24 mouse cellular contexts compared by ENCODE assay signal in genomic region chr3:133776013-133776412, GRCm38 (mm10).
A peak's percentile ranks its signal among the peaks of the same experiment; 100 is the strongest.
DNase-seq lines count a peak whose midpoint lies in the region; ATAC-seq and TF ChIP-seq lines count a peak whose summit lies in the region.
"Had no signal": no experiment of that assay in that cellular context is flagged by ENCODE, and none has a peak within 500 bp of the region (broad histone marks: within the 10 kb centered on the region; RNA-seq: fewer than 3 reads in every experiment).

No protein-coding gene starts in this region.

- H3K4me1 ChIP-seq in embryonic facial prominence, embryonic 14.5 days (ENCODE audit: control insufficient read depth, insufficient read depth, low read length) = no peaks in the 10 kb centered on the region
- no peaks in the 10 kb centered on the region for H3K4me1 ChIP-seq in embryonic facial prominence, embryonic 10.5 days
- H3K4me1 ChIP-seq in lung, embryonic 14.5 days (ENCODE audit: insufficient read depth) = no peaks in the 10 kb centered on the region
- H3K4me1 ChIP-seq in midbrain, postnatal 0 days (ENCODE audit: insufficient read depth, low read length) = no peaks in the 10 kb centered on the region
- no peaks in the 10 kb centered on the region for H3K4me1 ChIP-seq in midbrain, embryonic 10.5 days
- H3K4me1 ChIP-seq: embryonic facial prominence, embryonic 12.5 days; forebrain, embryonic 12.5 days; heart, embryonic 10.5 days; hindbrain, embryonic 15.5 days had no signal

- H3K27me3 ChIP-seq in embryonic facial prominence, embryonic 14.5 days (replicated peaks; ENCODE audit: control insufficient read depth, insufficient read depth, low read length) = no peaks in the 10 kb centered on the region
- H3K27me3 ChIP-seq in embryonic facial prominence, embryonic 10.5 days (replicated peaks; ENCODE audit: low read depth, poor library complexity, severe bottlenecking) = no peaks in the 10 kb centered on the region
- H3K27me3 ChIP-seq in lung, embryonic 14.5 days (ENCODE audit: insufficient read depth, low read length) = no peaks in the 10 kb centered on the region
- H3K27me3 ChIP-seq in midbrain, postnatal 0 days (ENCODE audit: insufficient read depth, low read length) = no peaks in the 10 kb centered on the region
- H3K27me3 ChIP-seq in midbrain, embryonic 10.5 days (ENCODE audit: low read depth, poor library complexity, severe bottlenecking) = no peaks in the 10 kb centered on the region
- H3K27me3 ChIP-seq: embryonic facial prominence, embryonic 12.5 days; forebrain, embryonic 12.5 days; hindbrain, embryonic 15.5 days; Patski had no signal

- H3K27ac ChIP-seq in embryonic facial prominence, embryonic 14.5 days (replicated peaks; ENCODE audit: low read depth, low read length) = no peak overlapping the region
- no peak overlapping the region for H3K27ac ChIP-seq in embryonic facial prominence, embryonic 10.5 days (replicated peaks)
- peak overlapping the region; percentile 69; the same call in 1 of the 2 replicates for H3K27ac ChIP-seq in lung, embryonic 14.5 days (ENCODE audit: low read depth)
- H3K27ac ChIP-seq in midbrain, postnatal 0 days (ENCODE audit: low read depth, low read length) = no peak overlapping the region
- no peak overlapping the region for H3K27ac ChIP-seq in midbrain, embryonic 10.5 days (replicated peaks)
- H3K27ac ChIP-seq: embryonic facial prominence, embryonic 12.5 days; forebrain, embryonic 12.5 days; heart, embryonic 10.5 days; hindbrain, embryonic 15.5 days had no signal

- H3K9ac ChIP-seq in embryonic facial prominence, embryonic 14.5 days (ENCODE audit: low read depth, low read length) = no peak overlapping the region
- no peak overlapping the region for H3K9ac ChIP-seq in lung, embryonic 14.5 days
- no peak overlapping the region for H3K9ac ChIP-seq in midbrain, postnatal 0 days (replicated peaks; ENCODE audit: low read length, poor library complexity, severe bottlenecking)
- H3K9ac ChIP-seq: embryonic facial prominence, embryonic 12.5 days; forebrain, embryonic 12.5 days; hindbrain, embryonic 15.5 days had no signal

- WGBS in embryonic facial prominence, embryonic 14.5 days = 19% methylated on average over 4 of the region's 4 CpGs
- 38% methylated on average over 4 of the region's 4 CpGs for WGBS in embryonic facial prominence, embryonic 10.5 days
- WGBS in lung, embryonic 14.5 days = 6% methylated on average over 3 of the region's 4 CpGs
- 32% methylated on average over 4 of the region's 4 CpGs for WGBS in midbrain, postnatal 0 days
- WGBS in midbrain, embryonic 10.5 days = 44% methylated on average over 3 of the region's 4 CpGs

- no peaks in the 10 kb centered on the region for H3K9me3 ChIP-seq in embryonic facial prominence, embryonic 14.5 days (ENCODE audit: control insufficient read depth, low read length)
- no peaks in the 10 kb centered on the region for H3K9me3 ChIP-seq in embryonic facial prominence, embryonic 10.5 days
- H3K9me3 ChIP-seq in lung, embryonic 14.5 days (ENCODE audit: low read depth, low read length) = no peaks in the 10 kb centered on the region
- no peaks in the 10 kb centered on the region for H3K9me3 ChIP-seq in midbrain, postnatal 0 days (ENCODE audit: low read length)
- no peaks in the 10 kb centered on the region for H3K9me3 ChIP-seq in midbrain, embryonic 10.5 days (replicated peaks)
- H3K9me3 ChIP-seq: embryonic facial prominence, embryonic 12.5 days; forebrain, embryonic 12.5 days; heart, embryonic 10.5 days; hindbrain, embryonic 15.5 days had no signal

- H3K4me2 ChIP-seq in embryonic facial prominence, embryonic 14.5 days (ENCODE audit: low read depth, low read length) = no peak overlapping the region
- no peak overlapping the region for H3K4me2 ChIP-seq in lung, embryonic 14.5 days
- no peak overlapping the region for H3K4me2 ChIP-seq in midbrain, postnatal 0 days (ENCODE audit: low read depth, low read length, poor library complexity, severe bottlenecking)
- H3K4me2 ChIP-seq: embryonic facial prominence, embryonic 12.5 days; forebrain, embryonic 12.5 days; hindbrain, embryonic 15.5 days had no signal

- TF ChIP-seq CTCF in lung, embryonic 14.5 days (IDR thresholded peaks at IDR 0.05; ENCODE audit: low read depth) = no peak
- no peak for TF ChIP-seq CTCF in midbrain, postnatal 0 days (IDR thresholded peaks at IDR 0.05)

- ATAC-seq in embryonic facial prominence, embryonic 14.5 days (ENCODE audit: low read depth) = no peak
- ATAC-seq in lung, embryonic 14.5 days (ENCODE audit: insufficient read depth) = peak; percentile 54; the same call in 1 of the 2 replicates
- ATAC-seq in midbrain, postnatal 0 days (ENCODE audit: low FRiP score) = no peak
- ATAC-seq: activated CD4-positive, CD25-positive, alpha-beta regulatory T cell, adult 4 months; forebrain, embryonic 16.5 days; Patski had no signal

- H3K36me3 ChIP-seq in embryonic facial prominence, embryonic 14.5 days (ENCODE audit: control insufficient read depth, insufficient read depth, low read length) = no peaks in the 10 kb centered on the region
- no peaks in the 10 kb centered on the region for H3K36me3 ChIP-seq in embryonic facial prominence, embryonic 10.5 days (replicated peaks)
- no peaks in the 10 kb centered on the region for H3K36me3 ChIP-seq in lung, embryonic 14.5 days (ENCODE audit: insufficient read depth)
- no peaks in the 10 kb centered on the region for H3K36me3 ChIP-seq in midbrain, postnatal 0 days (ENCODE audit: insufficient read depth, low read length)
- H3K36me3 ChIP-seq in midbrain, embryonic 10.5 days = no peaks in the 10 kb centered on the region
- H3K36me3 ChIP-seq: embryonic facial prominence, embryonic 12.5 days; forebrain, embryonic 12.5 days; heart, embryonic 10.5 days; hindbrain, embryonic 15.5 days had no signal

- peak; percentile 86 for DNase-seq in embryonic facial prominence, embryonic 14.5 days (ENCODE audit: low spot score)
- DNase-seq in embryonic facial prominence, embryonic 10.5 days (ENCODE audit: low spot score) = no peak
- peak; percentile 70 for DNase-seq in lung, embryonic 14.5 days
- no peak for DNase-seq in lung, postnatal 14 days
- DNase-seq in midbrain, postnatal 0 days (ENCODE audit: low spot score) = peak; percentile 18
- DNase-seq in midbrain, embryonic 10.5 days (ENCODE audit: low spot score) = no peak
- peak; percentile 19 for DNase-seq in lung, postnatal 10 days
- DNase-seq in natural killer cell, adult 2 months (ENCODE audit: low spot score in 2 of 2) = no peak
- DNase-seq: adrenal gland, postnatal 25 days; cerebellum, adult 18-20 months; cerebellum, adult 9-11 months; cerebellum, postnatal 36 days; embryo, embryonic 11 days; gastrocnemius, postnatal 10 days; heart, adult 18-20 months; heart, postnatal 10 days; heart, postnatal 4 days had no signal

- no peak overlapping the region for H3K4me3 ChIP-seq in embryonic facial prominence, embryonic 14.5 days (ENCODE audit: low read depth, low read length)
- H3K4me3 ChIP-seq in embryonic facial prominence, embryonic 10.5 days = no peak overlapping the region
- no peak overlapping the region for H3K4me3 ChIP-seq in lung, embryonic 14.5 days (ENCODE audit: low read depth, low read length)
- H3K4me3 ChIP-seq in midbrain, postnatal 0 days (ENCODE audit: low read depth, low read length) = no peak overlapping the region
- H3K4me3 ChIP-seq in midbrain, embryonic 10.5 days = no peak overlapping the region
- H3K4me3 ChIP-seq: embryonic facial prominence, embryonic 12.5 days; forebrain, embryonic 12.5 days; heart, embryonic 10.5 days; hindbrain, embryonic 15.5 days had no signal

Comparison
In these comparisons a context has a peak if more than half of its experiments do, and no peak if none do; other contexts are left out.
1. DNase-seq: peak in embryonic facial prominence, embryonic 14.5 days (single experiment), lung, embryonic 14.5 days (single experiment), midbrain, postnatal 0 days (single experiment) and lung, postnatal 10 days (single experiment); none in embryonic facial prominence, embryonic 10.5 days (single experiment), lung, postnatal 14 days (single experiment), midbrain, embryonic 10.5 days (single experiment) and natural killer cell, adult 2 months (0 of 2).